Mouse (Mus musculus) retina, embryonic 14.5 days (tissue): ENCODE data around the gene BC005537.
"Not testable (repeated sequence)": the region's sequence is repeated elsewhere in the genome, so short reads cannot be mapped to it uniquely, and the experiment has no call there.

Source experiments
- DNase-seq: peaks from one replicate; pipeline ENCODE4 v3.0.0-alpha.2; 2015; ENCODE audit warnings: low spot score

Gene BC005537

DNA sequence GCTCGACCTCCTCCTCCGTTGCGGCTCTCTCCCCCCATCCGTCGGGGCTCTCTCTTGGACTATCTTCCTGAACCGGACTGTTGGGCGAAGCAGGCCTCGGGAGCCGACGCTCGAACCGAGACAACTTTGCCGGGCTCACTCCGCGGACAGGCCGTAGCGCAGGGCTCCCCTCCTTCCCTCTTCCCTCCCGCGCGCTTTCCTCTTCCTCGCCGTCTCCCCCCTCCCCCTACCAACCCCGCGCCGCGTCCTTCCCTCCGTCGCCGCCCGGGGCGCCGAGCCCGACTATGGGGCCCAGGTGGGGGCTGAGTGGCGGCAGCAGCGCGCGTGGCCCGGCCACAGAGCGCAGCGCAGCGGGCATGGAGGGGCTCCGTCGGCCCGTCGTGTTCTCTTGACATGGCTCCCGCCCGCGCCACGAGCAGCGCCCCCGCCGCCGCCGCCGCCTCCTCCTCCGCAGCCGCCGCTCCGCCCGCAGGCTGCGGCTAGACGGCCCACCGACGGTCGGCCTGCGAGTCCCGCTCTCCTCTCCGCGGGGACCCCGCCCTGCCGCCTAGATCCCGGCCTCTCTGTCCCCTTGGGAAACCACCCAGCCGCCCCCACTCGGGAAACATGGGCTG lies at the start of gene BC005537:
Gene BC005537, plus strand, starts transcription at position 350 of the 614 bp plus-strand sequence.
- no peak for DNase-seq

DNA sequence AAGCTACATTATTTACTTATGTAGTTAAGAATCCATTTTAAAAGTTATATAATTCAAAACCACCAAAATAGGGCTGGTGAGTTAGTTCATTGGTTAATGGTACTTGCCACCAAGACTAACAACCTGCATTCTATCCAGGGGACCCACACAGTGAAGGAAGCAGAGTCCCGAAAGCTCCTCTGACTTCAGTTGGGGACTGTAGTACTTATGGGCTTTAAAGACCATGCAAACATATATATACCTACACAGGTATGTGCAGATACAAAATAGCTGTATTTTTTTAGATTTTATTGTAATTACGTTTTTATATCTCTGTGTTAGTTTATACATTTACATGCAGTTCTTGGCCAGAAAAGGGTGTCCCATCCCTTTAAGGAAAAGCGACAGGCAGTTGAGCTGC lies 44.7 kb upstream of the BC005537 start:
- DNase-seq: no peak

DNA sequence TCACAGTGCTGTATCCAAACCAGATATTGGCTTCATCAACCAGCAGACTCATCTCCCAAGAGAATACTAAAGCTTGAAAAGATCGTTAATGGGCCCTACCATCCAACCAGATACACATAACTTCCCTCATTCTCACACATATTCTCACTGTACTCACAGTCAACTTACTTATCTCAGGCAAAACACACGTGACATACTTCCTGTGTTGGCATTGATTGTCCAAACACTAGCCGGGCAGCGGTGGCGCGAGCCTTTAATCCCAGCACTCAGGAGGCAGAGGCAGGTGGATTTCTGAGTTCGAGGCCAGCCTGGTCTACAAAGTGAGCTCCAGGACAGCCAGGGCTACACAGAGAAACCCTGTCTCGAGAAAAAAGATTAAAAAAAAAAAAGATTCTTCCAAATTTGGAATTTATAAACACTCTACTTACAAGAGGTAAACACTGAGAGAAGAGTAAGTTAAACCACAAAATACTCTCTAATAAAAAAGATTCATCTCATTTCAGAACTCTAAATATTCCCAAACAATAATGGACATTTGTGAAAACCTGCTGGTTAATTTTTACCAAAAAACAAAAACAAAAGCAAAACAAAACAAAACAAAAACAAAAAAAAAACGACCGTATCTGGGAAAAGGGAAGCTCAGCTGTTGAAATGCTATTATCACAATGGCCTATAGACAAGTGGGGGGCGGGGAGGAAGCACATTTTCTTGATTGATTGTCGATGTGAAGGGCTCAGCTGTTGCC lies 43.5 kb upstream of the BC005537 start:
- no peak for DNase-seq

DNA sequence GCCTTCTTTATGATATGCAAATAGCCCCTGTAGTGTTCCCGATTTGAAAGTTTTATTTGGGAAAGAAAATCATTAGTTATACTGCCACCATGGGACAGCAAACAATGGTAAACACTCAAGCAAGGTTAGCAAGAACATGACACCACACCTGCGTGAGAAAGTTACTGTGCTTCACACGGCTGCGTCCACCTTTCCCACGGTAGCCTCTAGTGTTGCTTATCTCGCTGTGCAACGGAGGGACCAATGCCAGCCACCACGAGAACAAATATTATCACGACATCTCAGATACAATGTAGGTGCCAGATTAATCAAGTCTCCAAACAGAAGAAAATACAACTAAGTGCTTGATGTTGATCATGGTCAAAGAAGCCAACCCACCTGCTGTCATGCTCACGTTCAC lies 42.0 kb upstream of the BC005537 start:
- DNase-seq: no peak

DNA sequence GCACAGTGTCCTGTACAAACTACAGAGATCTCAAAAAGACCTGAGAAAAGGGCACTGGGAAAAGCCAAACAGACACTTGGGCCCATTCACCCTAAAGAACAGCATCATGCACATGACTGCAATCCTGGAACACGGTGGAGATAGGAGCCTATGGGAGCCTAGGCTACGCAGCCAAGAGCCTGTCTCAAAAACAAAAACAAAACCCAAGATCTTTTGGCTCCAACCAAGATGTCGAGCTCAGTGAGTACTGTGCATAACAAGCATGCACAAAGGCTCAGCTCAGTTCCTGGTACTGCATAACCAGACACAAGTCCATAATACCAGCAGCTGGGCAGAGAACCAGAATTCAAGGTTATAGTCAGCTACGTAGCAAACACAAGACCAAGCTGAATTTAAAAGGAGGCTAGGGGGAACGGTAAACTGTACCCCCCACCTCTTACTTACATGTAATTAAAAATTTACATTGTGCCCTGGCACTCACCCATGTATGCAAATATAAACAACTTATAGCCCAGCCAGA lies 41.0 kb upstream of the BC005537 start:
- DNase-seq: no peak

DNA sequence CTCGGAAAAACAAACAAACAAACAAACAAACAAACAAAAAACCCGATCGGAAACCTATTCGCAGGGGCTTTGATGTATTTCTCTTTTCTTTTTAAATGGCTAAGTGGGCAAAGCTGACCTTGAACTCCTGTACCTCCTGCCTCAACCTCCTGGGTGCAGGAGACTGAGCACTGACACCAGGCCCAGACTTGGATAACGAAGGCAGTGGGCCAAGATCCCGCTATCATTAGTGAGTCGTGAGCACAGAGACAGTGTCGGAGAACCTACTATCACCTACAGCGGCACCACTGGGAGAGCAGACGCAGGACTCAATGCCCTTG lies 40.4 kb upstream of the BC005537 start:
- DNase-seq: no peak

DNA sequence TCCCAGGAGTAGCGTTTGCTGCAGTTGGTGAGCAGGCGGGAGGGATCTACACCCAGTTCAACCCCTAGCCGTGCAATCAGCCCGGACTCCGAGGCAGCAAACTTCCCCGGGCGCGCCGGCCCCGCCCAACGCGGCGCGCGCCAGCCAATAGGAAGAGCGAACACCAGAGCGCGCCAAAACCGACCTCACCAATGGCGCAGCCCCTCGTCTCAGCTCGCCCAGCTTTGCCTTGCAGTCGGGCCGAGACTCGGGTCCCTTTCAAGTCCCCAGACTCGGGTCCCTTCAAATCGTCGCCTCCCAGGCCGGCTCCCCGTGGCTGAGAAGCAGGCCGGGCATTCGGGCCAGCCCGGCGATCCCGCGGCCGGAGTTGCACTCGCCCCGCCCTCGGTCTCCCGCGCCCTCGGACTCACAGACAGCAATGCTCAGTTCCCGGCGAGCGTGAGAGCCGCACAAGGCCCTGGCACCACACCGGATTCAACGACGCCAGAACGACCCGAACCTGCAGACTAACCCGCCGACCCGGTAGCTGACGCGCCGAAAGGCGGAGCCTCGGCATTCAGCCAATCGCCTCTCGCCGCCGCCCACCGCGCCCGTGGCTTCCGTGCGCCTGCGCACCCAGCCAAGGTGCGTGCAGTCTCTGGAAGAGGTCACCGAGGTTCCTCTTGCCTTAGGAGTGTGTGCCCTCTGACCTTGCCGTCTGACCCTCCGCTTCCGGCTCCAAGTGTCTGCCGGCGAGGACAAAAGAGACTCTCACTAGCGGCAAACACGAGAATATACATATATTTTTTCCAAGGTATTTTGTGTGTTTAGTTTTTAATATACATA lies 39.8 kb upstream of the BC005537 start, which contains the start of gene Gmnn:
Gene Gmnn, minus strand, starts transcription at position 521 of the 825 bp plus-strand sequence.
- peak; percentile 91 for DNase-seq

DNA sequence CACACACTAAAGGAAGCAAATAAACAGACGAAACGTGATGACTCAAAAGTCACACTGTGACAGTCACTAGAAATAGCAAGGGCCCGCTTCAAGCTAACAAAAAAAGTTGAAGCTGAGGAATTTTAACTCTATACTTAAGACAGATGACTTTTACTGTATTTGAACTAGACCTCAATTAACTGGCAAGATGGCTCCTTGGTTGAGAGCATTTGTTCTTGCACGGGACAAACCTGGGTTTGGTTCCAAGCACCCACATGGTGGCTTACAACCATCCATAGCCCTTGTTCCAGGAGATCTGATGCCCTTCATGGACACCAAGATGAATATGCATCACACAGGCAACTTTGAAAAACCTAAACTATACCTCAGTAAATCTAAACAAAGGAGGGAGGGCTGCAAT lies 39.2 kb upstream of the BC005537 start:
- no peak for DNase-seq

DNA sequence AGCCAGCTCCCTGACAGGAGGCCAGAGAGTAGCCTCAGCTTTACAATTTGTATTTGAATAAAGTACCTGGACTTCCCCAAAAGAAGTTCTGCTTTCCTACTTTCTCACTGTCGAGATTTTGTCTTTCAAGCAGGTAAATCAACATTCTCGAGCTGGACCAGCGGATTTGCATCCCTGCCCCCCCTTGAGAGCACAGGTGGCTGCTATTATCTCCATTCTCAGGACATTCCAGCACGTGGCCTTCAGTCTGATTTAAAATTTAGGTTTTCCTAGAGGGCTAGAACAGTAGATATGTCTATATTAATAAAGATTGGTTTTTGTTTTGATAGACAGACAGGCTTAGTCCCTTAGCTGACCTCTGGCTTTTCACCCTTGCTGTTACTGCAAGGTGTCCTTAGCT lies 33.6 kb upstream of the BC005537 start:
- not testable (repeated sequence) for DNase-seq

DNA sequence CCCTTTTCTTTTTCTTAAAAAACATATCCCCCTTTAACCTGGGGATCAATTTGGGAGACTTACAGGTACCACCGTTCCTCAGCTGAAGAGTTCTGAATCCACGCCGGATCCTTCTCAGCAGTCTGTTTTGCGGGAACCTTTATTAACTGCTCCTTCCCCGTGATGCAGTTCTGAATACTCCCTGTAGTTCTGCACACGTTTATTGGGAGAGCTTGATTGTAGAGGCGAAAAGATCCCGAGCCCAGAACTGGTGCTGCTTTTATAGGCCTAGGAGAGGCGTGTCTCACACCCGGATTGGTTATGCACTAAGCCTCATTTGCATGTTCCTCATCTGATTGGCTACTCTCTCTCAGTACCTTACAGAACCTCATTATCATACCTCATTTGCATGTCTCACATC lies 30.0 kb upstream of the BC005537 start:
- DNase-seq: not testable (repeated sequence)

DNA sequence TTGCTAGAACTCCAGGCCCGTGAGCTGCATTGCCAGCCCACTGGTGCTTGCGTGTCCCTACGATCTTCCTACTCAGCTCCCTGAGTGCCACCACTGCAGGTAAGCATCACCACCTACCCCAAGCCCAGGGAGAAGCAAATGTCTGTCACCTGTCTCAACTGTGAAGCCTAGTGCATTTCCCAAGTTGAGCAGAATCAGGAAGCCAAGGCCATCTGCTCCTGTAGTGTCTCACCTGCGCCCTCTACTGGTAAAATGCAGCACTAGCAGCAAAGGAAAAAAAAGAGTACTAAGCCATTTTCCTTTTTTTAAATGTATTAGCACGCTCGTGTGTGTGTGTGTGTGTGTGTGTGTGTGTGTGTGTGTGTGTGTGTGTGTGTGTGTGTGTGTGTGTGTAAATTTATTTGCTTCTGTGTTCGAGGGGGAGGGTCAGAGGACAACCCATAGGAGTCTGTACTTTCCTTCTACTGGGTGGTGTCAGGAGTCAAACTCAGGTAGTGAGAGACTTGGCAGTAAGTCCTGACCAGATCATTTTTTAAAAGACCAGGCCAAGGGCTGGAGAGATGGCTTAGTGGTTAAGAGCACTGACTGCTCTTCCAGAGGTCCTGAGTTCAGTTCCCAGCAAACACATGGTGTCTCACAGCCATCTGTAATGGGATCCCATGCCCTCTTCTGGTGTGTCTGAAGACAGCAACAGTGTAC lies 25.2 kb upstream of the BC005537 start:
- peak; percentile 83 for DNase-seq

DNA sequence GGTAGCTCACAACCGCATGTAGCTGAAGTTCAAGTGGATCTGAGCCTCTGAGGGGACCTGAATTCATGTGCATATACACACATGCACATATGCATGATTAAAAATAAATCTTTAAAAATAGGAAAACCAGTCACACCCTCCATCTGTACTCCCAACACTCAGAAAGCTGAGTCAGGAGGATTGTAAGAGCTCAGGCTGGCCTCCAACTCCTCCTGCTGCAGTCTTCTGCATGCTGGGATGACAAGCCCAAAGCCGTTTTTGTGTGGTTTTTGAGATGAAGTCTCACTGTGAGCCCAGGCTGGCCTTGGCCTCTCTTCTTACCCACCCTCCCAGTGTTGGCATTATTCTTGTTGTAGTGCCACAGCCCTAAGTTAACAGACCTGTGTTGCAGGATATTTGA lies 23.4 kb upstream of the BC005537 start:
- DNase-seq: no peak

DNA sequence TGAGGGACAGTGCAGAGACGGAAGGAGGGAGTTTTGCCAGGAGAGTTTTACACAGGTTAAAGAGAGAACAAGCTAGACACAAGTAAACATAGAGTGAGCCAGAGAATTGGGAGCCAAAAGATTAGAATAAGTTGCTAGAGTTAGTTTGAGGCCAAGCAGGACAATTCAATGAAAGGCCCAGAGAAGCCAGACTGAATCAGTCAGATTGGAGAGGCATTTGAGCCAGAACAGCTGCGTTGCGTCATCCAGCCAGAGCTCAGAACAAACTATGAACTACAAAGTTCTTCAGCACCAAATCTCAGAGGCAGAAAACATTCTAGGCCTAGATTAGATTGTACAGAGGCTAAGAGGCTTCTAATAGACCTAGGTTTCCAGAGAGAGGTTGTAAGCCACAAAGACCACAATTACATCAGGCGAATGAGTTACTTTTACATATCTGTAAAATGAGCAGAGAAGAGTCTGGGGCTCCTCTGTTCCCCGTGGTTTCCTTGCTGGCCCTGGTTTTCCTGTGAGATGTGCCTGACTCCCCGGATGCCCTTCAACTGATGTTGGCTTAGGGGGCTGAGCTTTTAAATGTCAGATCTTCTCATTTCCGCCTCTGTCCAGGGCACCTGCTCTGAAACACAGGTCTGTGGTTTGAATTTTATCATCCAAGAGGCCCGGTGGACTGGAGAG lies 22.6 kb upstream of the BC005537 start:
- DNase-seq: no peak

DNA sequence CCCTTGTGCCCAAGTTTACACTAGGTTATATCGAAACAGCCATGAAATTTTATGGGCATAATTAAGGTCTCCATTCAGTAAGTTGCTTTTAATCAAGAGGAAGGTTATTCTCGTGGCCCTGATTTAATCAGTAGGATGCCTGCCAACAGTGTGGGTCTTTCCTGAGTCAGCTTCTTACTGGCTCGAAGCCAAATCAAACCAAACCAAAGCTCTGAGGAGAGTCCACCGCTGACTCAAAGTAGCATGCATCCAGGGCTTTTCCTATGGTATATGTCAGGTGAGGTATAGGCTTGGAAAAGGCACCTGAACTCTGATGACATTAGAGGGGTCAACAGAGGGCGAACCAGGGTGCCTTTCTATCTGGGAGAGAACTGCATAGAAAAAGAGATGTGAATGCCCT lies 19.5 kb upstream of the BC005537 start:
- no peak for DNase-seq

DNA sequence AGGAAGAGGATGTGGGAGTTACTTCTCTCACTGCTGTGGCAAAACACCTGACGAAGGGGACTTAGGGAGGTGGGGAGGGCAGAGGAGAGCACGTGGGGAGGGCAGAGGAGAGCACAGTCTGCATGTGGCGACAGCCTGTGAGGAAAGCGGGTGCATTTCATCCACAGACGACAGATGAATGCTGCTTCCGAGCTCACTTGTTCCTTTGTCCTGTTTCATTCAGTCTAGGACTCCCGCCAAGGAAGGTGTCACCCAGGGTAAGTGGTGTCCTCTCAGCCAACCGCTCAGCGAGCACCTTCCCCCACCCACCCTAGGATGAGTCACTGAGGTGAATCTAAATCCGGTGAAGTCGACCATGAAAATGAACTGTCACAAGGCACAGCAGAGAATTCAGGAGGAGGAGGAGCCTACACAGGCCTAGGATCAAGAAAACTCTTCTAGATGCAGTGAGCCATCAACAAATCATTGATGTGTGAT lies 15.4 kb upstream of the BC005537 start:
- DNase-seq: peak; percentile 56

DNA sequence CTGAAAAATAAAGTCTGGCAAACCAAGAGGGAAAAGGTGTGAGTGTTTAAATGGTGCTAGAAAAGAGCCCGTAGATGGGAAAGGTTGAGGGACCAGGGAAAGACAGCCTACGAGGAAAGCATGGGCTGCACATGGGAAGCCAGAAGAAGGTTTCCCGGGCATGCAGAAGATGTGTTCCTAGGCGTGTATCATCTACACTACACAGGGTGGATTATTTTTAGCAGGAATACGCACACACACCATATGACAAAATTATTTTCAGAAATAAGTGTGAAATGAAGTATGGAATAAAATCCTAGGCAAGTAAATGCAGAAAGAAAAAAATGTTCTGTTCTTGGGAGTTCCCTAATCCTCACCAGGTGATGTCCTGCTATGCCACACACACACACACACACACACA lies 14.0 kb upstream of the BC005537 start:
- DNase-seq: no peak

DNA sequence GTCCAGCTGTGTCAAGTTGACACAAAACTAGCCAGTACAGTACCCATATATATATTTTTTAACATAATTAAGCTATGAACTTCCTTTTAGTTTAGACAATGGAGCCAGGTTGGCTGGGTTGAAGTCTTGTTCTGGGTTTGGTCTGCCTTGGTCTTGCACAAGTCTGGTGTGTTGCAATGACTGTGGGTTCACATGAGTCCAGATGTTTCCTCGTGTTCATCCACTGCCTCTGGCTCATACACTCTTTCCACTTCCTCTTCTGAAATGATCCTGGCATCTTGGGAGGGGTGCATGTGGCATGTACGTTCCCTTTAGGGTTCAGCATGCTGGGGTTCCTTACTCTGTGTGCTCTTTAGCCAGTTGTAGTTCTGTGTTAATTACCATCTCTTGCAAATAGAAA lies 10.1 kb upstream of the BC005537 start:
- DNase-seq: no peak

DNA sequence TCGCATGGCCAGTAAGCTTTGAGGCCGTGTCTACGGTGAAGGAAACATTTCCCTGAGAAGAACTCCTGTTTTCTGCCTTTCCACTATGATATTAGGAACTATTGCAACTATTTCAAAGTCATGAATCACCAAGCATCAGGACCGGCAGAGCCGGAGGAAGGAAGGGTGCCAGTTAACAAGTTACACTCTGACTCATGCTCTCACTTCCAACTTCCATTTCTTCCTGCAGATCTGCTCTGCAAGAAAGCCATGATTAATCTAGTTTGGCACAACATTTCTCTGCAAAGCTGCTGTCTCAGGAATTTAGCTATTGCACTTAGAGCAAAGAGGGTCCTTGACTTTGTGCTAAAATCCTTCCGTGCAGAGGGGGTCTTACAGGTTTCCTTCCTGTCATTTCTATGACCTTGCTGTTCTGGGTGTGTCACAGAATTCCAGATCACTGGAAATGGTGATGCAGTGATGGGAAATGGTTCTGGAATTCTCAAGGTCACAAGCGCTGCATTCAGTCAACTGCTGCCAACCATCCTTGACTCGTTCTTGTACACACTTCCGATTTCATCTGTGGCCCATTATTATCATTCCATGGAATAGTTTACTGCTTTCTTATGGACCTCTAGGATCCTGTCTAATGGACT lies 8.9 kb upstream of the BC005537 start:
- no peak for DNase-seq

DNA sequence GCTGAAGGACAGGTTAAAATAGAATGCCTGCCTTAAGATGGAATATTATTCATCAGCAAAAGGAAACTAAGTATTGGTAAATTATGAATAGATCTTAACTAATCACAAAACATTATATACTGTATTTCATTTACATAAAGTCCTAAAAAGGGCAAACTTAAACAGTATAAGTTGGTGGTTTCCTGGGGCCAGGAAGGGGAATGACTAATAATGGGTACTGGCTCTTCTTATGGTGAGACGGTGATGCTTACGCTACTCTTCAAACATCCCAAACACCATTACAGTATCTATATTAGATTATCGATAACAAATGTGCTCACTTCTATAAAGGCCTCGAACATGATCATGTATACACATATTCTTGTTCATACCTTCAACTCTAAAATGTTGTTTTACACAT lies 2.8 kb upstream of the BC005537 start:
- DNase-seq: no peak

DNA sequence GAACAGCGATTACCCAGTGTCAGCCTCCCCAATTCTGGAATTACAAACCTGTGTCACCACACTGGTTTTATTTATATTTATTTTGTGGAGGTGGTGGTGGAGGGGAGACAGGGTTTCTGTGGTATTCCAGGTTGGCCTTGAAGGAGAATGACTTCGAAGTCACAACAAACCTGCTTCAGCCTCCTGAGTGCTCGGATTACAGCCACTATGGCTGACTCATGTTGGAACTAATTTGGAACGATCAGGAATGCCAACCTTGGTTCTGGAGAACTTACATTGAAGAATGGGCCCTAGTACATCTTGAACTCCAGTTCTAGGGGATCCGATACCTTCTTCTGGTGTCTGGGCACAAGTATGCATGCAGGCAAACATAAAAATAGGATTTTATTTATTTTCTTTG lies 2.1 kb upstream of the BC005537 start:
- DNase-seq: no peak
